Mouse (Mus musculus) brain, adult 10 weeks (tissue): Measurements from ENCODE around the gene Ssbp4. TPM values are rescaled to one million over a fixed set of nuclear protein-coding genes. Genes with fewer than 3 reads are reported as not detected.

ENCODE experiments used
- polyA plus RNA-seq: library from polyadenylated mRNA; stranded (reverse); fragments of 350-450 nt; fragmentation: Illumina TruSeq; extraction: RNeasy Lipid Tissue Mini Kit (QIAGEN cat#74804); gene quantifications from one replicate; pipeline ENCODE4 v1.2.3, GENCODE M21; 2015; ENCODE audit warnings: low read depth, low replicate concordance

Gene Ssbp4
- 179 TPM for polyA plus RNA-seq

GRCm38 (mm10) chr8:70608749-70609367 lies at the start of gene Ssbp4:
Gene Ssbp4, minus strand, starts transcription at chr8:70608872.

GRCm38 (mm10) chr8:70632346-70632892 lies 23.7 kb upstream of the Ssbp4 start, which contains the start of gene Gdf15:
Gene Gdf15, minus strand, starts transcription at chr8:70632456.

GRCm38 (mm10) chr8:70615894-70616293 lies 7.2 kb upstream of the Ssbp4 start, which contains the start of gene Lrrc25:
Gene Lrrc25, plus strand, starts transcription at chr8:70616155.

DNA sequence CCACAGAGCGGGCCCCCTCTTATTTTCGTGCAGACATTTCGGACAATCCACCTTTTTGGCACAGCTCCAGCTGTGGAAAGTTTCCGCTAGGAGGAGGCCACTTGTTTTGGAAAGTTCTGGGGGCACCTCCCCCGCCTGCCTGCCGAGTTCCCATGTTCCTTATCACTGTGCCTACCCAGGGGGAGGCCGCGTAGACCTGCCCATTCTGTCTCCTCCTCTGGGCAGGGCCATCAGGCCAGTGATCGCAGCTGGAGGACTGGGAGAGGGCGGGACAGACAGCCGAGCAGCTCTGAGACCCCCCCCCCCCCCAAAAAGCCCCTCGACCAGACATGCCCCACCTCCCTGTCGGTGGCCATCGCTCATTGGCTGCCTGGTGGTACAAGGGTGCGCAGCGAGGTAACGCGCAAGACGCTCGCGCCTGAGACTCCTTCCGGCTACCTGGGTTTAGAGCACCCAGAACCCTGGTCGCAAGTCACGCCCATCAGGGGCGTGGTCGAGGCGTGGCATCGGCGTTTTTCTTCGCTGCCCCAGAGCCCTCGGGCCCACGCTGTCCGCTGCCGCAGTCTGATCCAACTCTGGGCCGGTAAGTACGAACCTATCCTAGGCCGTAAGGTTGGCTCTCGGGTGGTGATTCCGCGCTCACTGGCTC lies 14.6 kb downstream of the Ssbp4 start, which contains the start of gene Isyna1:
Gene Isyna1 (plus strand): TSS at position 413 of the 649 bp plus-strand sequence.

Other genes with a start within 250 kb of the Ssbp4 start
- 0.18 TPM for gene Comp, start 235.3 kb downstream of the Ssbp4 start, polyA plus RNA-seq
- gene Crtc1, start 169.3 kb downstream of the Ssbp4 start, polyA plus RNA-seq, result 68.4 TPM
- 33.9 TPM for gene Klhl26, start 131.9 kb downstream of the Ssbp4 start, polyA plus RNA-seq
- 410 TPM for gene Tmem59l, start 121.5 kb downstream of the Ssbp4 start, polyA plus RNA-seq
- gene Crlf1, start 115.7 kb downstream of the Ssbp4 start, polyA plus RNA-seq, result 5.2 TPM
- gene Rex1bd, start 102.1 kb downstream of the Ssbp4 start, polyA plus RNA-seq, result 129 TPM
- 1,689 TPM for gene Uba52, start 98.1 kb downstream of the Ssbp4 start, polyA plus RNA-seq
- 487 TPM for gene Fkbp8, start 81.1 kb downstream of the Ssbp4 start, polyA plus RNA-seq
- gene Kxd1, start 80.9 kb downstream of the Ssbp4 start, polyA plus RNA-seq, result 57.3 TPM
- gene Ell, start 69.4 kb downstream of the Ssbp4 start, polyA plus RNA-seq, result 12.0 TPM
- gene Isyna1, start 14.5 kb downstream of the Ssbp4 start, polyA plus RNA-seq, result 38.2 TPM
- gene Lrrc25, start 7.3 kb upstream of the Ssbp4 start, polyA plus RNA-seq, result 0.85 TPM
- not detected for gene Gdf15, start 23.6 kb upstream of the Ssbp4 start, polyA plus RNA-seq
- gene Pgpep1, start 51.5 kb upstream of the Ssbp4 start, polyA plus RNA-seq, result 14.7 TPM
- gene Lsm4, start 64.4 kb upstream of the Ssbp4 start, polyA plus RNA-seq, result 72.2 TPM
- gene Jund, start 90.1 kb upstream of the Ssbp4 start, polyA plus RNA-seq, result 82.5 TPM
- 0.09 TPM for gene Iqcn, start 94.6 kb upstream of the Ssbp4 start, polyA plus RNA-seq
- gene Gm3336, start 109.7 kb upstream of the Ssbp4 start, polyA plus RNA-seq, result not detected
- gene Pde4c, start 114.8 kb upstream of the Ssbp4 start, polyA plus RNA-seq, result 2.8 TPM
- 913 TPM for gene Rab3a, start 145.8 kb upstream of the Ssbp4 start, polyA plus RNA-seq
- 36.8 TPM for gene Mpv17l2, start 152.1 kb upstream of the Ssbp4 start, polyA plus RNA-seq
- 83.0 TPM for gene Pik3r2, start 167.8 kb upstream of the Ssbp4 start, polyA plus RNA-seq
- gene Mast3, start 196.2 kb upstream of the Ssbp4 start, polyA plus RNA-seq, result 175 TPM
- gene Il12rb1, start 199.6 kb upstream of the Ssbp4 start, polyA plus RNA-seq, result 0.67 TPM
- 17.6 TPM for gene Arrdc2, start 230.8 kb upstream of the Ssbp4 start, polyA plus RNA-seq